Mouse (Mus musculus) liver, embryonic 15.5 days (tissue): ENCODE results near the gene Spc24. TPM values are rescaled to one million over a fixed set of nuclear protein-coding genes. Genes with fewer than 3 reads are reported as not detected.
"Not testable (repeated sequence)": the region's sequence is repeated elsewhere in the genome, so short reads cannot be mapped to it uniquely, and the experiment has no call there.

Experiments
- ATAC-seq: fragments of 200-750 bp; cut with Nextera tagmentation; 2 replicates; pipeline ENCODE4 v1.8.0; 2017; ENCODE audit warnings: moderate number of reproducible peaks, mild to moderate bottlenecking, moderate library complexity; ENCODE audit not compliant: insufficient read depth
- H3K27ac ChIP-seq: fragments of 300-500 bp; sonication (generic); replicated peaks from 2 replicates; pipeline ENCODE4 v1.5.1; 2015; ENCODE audit warnings: mild to moderate bottlenecking, inconsistent platforms
- H3K27me3 ChIP-seq: fragments of 300-500 bp; sonication (generic); 2 replicates; pipeline ENCODE4 v1.6.1; 2015; ENCODE audit warnings: mild to moderate bottlenecking, inconsistent platforms
- H3K36me3 ChIP-seq: fragments of 300-500 bp; sonication (generic); replicated peaks from 2 replicates; pipeline ENCODE4 v1.6.1; 2015; ENCODE audit warnings: moderate library complexity, mild to moderate bottlenecking, inconsistent platforms
- H3K4me1 ChIP-seq: fragments of 300-500 bp; sonication (generic); replicated peaks from 2 replicates; pipeline ENCODE4 v1.6.1; 2015; ENCODE audit warnings: inconsistent platforms
- H3K4me2 ChIP-seq: fragments of 300-500 bp; sonication (generic); 2 replicates; pipeline ENCODE4 v1.6.1; 2015; ENCODE audit warnings: moderate library complexity, mild to moderate bottlenecking, inconsistent platforms
- H3K4me3 ChIP-seq: fragments of 300-500 bp; sonication (generic); replicated peaks from 2 replicates; pipeline ENCODE4 v1.5.1; 2015; ENCODE audit warnings: mild to moderate bottlenecking, inconsistent platforms
- H3K9ac ChIP-seq: fragments of 300-500 bp; sonication (generic); 2 replicates; pipeline ENCODE4 v1.6.1; 2015; ENCODE audit warnings: moderate library complexity, mild to moderate bottlenecking, inconsistent platforms
- H3K9me3 ChIP-seq: fragments of 300-500 bp; sonication (generic); replicated peaks from 2 replicates; pipeline ENCODE4 v1.6.1; 2016; ENCODE audit warnings: inconsistent platforms
- WGBS: fragments of 180-500 bp; shearing (Covaris S2); methylation state at CpG from one replicate; pipeline ENCODE4 v1.1.7; 2015; ENCODE audit warnings: mixed read lengths; ENCODE audit not compliant: insufficient replicate concordance; 5-methylcytosine and 5-hydroxymethylcytosine counted together
- polyA plus RNA-seq: library from polyadenylated mRNA; unstranded; fragments of >200 nt; fragmentation: Nextera tagmentation; extraction: Ambion mirVana; gene quantifications from 2 replicates; pipeline ENCODE4 v1.2.1, GENCODE M21; 2015

Gene Spc24
- polyA plus RNA-seq, 1 experiment from 2014 or later = 82.2 TPM

- H3K9me3 ChIP-seq = no peaks in the 10 kb centered on the region
- 0 out of 2 replicates have a peak, but pooled peaks cover 3% of the 10 kb centered on the region for H3K4me1 ChIP-seq
- H3K4me3 ChIP-seq = no peak overlapping the region
- H3K36me3 ChIP-seq = peaks cover 15% of the 10 kb centered on the region
- ATAC-seq = no peak
- H3K9ac ChIP-seq = no peak overlapping the region
- H3K27me3 ChIP-seq = no peaks in the 10 kb centered on the region
- no peak overlapping the region for H3K27ac ChIP-seq
- no peak overlapping the region for H3K4me2 ChIP-seq
- 61% methylated on average over 7 of the region's 7 CpGs for WGBS
These were observed 24.6 kb upstream of the Spc24 start for GRCm38 (mm10) chr9:21784517-21785307.

DNA sequence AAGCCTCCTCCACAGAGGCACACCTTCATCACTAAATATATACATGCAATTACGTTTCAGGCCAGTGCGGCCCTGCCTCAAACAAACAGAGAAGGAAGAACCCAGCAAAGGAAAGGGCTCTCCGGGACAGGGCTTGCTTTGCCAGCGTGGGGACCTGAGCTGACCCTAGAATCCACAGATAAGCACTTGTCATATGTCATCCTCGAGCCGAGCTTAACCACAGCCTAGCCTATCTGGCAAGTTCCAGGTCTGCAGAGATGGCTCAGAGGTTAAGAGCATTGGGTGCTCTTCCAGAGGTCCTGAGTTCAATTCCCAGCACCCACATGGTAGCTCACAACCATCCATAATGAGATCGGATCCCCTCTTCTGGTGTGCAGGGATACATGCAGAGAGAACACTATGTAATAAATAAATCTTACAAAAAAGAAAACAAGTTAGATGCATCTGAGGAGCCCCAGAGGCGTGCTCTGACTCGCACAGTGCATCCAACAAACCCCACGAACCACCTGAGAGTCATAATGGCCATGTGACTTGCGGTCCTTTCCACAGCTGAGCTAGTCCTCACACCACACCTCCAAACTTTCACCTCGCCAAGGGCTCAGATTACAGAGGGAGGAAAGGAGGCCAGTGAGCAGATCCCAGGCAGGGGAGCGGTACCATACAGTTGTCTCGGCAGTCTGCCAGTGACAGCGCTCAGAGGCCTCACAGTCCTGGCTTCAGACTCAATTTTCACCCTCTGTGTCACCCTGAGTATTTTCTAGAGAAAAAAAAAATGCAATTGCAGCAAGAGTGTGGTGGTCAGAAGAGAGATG lies 21.8 kb upstream of the Spc24 start:
- no peak overlapping the region for H3K4me3 ChIP-seq
- H3K27ac ChIP-seq = no peak overlapping the region
- no peaks in the 10 kb centered on the region for H3K9me3 ChIP-seq
- H3K4me2 ChIP-seq = no peak overlapping the region
- 0 out of 2 replicates have a peak, but pooled peaks cover 3% of the 10 kb centered on the region for H3K4me1 ChIP-seq
- peaks cover 35% of the 10 kb centered on the region for H3K36me3 ChIP-seq
- H3K27me3 ChIP-seq = no peaks in the 10 kb centered on the region
- ATAC-seq = no peak
- H3K9ac ChIP-seq = no peak overlapping the region
- WGBS = 57% methylated on average over 15 of the region's 15 CpGs

DNA sequence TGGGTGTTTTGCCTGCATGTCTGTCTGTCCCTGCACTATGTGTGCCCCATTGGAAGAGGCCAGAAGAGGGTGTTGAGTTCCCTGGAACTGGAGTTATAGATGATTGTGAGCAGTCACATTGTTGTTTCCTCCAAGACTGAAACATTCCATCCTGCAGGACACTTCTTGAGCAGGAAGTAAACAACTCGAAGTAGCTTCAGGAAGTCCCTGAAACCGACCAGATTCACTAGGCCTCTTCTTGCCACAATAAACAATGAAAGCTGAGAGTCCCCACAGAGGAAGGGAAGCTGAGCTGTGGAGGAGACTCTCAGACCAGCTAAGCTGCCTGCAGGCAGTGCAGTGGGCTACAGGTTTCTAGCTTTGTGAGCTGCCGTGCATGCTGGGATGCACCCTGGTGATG lies 17.6 kb upstream of the Spc24 start:
- no peak overlapping the region for H3K9ac ChIP-seq
- H3K4me2 ChIP-seq = no peak overlapping the region
- WGBS = 50% methylated on average over 3 of the region's 3 CpGs
- no peaks in the 10 kb centered on the region for H3K4me1 ChIP-seq
- H3K4me3 ChIP-seq = no peak overlapping the region
- H3K9me3 ChIP-seq = no peaks in the 10 kb centered on the region
- H3K27me3 ChIP-seq = no peaks in the 10 kb centered on the region
- H3K36me3 ChIP-seq = peaks cover 42% of the 10 kb centered on the region
- H3K27ac ChIP-seq = no peak overlapping the region
- no peak for ATAC-seq

- Histone ChIP-seq H3K4me2 (no peak overlapping the region), H3K36me3 (peaks cover 39% of the 10 kb centered on the region), H3K4me3 (no peak overlapping the region), H3K27ac (no peak overlapping the region), H3K9me3 (no peaks in the 10 kb centered on the region), H3K27me3 (no peaks in the 10 kb centered on the region), H3K4me1 (no peaks in the 10 kb centered on the region), H3K9ac (no peak overlapping the region)
- ATAC-seq = no peak
- 85% methylated on average over 16 of the region's 16 CpGs for WGBS
These were observed 14.2 kb upstream of the Spc24 start for GRCm38 (mm10) chr9:21774353-21774752.

DNA sequence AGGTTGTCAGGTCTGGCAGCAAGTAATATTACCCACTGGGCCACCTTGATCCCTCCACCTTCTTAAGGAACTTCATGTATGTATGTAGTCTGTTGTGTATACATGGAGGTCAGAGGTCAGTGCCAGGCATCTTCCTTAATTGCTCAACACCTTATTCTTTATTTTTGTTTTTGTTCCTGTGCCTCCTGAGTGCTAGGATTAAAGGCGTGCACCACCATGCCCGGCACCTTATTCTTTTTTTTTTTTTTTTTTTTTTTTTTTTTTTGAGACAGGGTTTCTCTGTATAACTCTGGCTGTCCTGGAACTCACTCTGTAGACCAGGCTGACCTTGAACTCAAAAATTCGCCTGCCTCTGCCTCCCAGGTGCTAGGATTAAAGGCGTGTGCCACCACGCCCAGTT lies 13.3 kb upstream of the Spc24 start:
- not testable (repeated sequence) for H3K9me3 ChIP-seq, ATAC-seq, H3K4me1 ChIP-seq, H3K27me3 ChIP-seq, H3K4me2 ChIP-seq, H3K4me3 ChIP-seq, H3K27ac ChIP-seq, H3K9ac ChIP-seq
- 68% methylated on average over 5 of the region's 5 CpGs for WGBS
- H3K36me3 ChIP-seq = peaks cover 33% of the 10 kb centered on the region

DNA sequence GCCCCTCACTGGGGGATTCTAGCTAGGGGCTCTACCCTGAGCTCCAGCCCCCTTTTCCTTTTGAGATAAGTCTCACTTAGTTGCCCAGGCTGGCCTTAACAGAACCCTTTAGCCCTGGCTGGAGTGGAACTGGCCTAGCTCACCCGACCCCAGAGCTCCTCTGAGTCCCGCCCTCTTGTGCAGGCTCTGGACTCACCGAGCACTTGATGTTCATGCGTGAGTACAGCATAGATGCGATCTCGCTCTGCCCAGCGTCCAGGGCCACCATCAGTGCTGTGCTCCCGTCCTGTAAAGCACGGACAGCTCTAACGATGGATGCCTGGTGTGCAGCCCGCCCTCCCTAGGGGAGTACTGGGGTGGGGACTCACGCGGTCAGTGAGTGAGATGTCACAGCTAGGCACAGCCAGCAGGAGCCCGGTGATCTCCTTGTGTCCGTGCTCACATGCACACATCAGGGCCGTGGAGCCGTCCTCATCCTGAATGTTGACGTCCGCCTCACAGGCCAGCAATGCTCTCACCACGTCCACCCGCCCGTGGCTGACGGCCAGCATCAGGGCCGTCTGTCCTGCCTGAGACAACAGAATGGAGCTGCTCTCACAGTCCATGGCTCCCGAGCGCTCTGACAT lies 9.6 kb upstream of the Spc24 start:
- no peak for ATAC-seq
- H3K4me2 ChIP-seq = no peak overlapping the region
- no peak overlapping the region for H3K9ac ChIP-seq
- H3K9me3 ChIP-seq = no peaks in the 10 kb centered on the region
- H3K27me3 ChIP-seq = no peaks in the 10 kb centered on the region
- peaks cover 13% of the 10 kb centered on the region for H3K36me3 ChIP-seq
- no peak overlapping the region for H3K27ac ChIP-seq
- H3K4me3 ChIP-seq = no peak overlapping the region
- no peaks in the 10 kb centered on the region for H3K4me1 ChIP-seq
- WGBS = 77% methylated on average over 26 of the region's 26 CpGs

GRCm38 (mm10) chr9:21768511-21769411 lies 8.7 kb upstream of the Spc24 start:
- no peak overlapping the region for H3K27ac ChIP-seq

DNA sequence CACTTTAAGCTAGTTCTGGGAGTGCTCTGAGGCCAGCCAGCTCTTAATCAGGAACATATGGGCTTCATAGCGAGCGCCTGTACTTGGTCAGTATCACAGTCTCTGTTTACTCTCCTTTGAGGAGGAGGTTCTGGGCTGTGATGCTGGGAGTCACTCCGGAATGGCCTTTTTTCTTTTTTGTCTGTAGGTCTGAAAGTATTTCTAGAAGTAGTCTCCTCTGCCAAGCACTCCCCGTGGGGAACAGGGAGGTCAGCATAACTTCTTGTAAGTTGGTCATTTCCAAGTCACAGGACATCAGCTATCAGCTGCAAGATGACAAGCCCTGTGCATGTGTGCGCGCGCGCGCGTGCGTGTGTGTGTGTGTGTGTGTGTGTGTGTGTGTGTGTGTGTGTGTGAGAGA lies 7.8 kb upstream of the Spc24 start:
- no peaks in the 10 kb centered on the region for H3K9me3 ChIP-seq
- no peak for ATAC-seq
- 74% methylated on average over 11 of the region's 11 CpGs for WGBS
- H3K36me3 ChIP-seq = peaks cover 13% of the 10 kb centered on the region
- no peaks in the 10 kb centered on the region; the same call in 1 of the 2 replicates for H3K4me1 ChIP-seq
- H3K4me3 ChIP-seq = no peak overlapping the region
- no peak overlapping the region for H3K9ac ChIP-seq
- H3K27me3 ChIP-seq = no peaks in the 10 kb centered on the region
- no peak overlapping the region for H3K27ac ChIP-seq
- H3K4me2 ChIP-seq = no peak overlapping the region

More at GRCm38 (mm10) chr9:21768511-21769411, 8.7 kb upstream of the Spc24 start:
- no peak overlapping the region for H3K4me2 ChIP-seq
- no peak overlapping the region for H3K9ac ChIP-seq
- 73% methylated on average over 13 of the region's 13 CpGs for WGBS
- H3K4me1 ChIP-seq = no peaks in the 10 kb centered on the region; the same call in 1 of the 2 replicates
- no peak for ATAC-seq
- H3K4me3 ChIP-seq = no peak overlapping the region
- no peaks in the 10 kb centered on the region for H3K27me3 ChIP-seq
- no peaks in the 10 kb centered on the region for H3K9me3 ChIP-seq
- peaks cover 13% of the 10 kb centered on the region for H3K36me3 ChIP-seq

- 68% methylated on average over 6 of the region's 6 CpGs for WGBS
- Histone ChIP-seq H3K27me3 (no peaks in the 10 kb centered on the region), H3K9me3 (no peaks in the 10 kb centered on the region), H3K27ac (no peak overlapping the region), H3K9ac (no peak overlapping the region), H3K4me3 (no peak overlapping the region), H3K4me2 (no peak overlapping the region), H3K4me1 (peaks cover 25% of the 10 kb centered on the region), H3K36me3 (no peaks in the 10 kb centered on the region; the same call in 1 of the 2 replicates)
- ATAC-seq = no peak
These were observed 4.2 kb upstream of the Spc24 start for GRCm38 (mm10) chr9:21764084-21764999.

- Histone ChIP-seq H3K4me2 (no peak overlapping the region), H3K4me3 (no peak overlapping the region), H3K27me3 (no peaks in the 10 kb centered on the region), H3K9me3 (no peaks in the 10 kb centered on the region), H3K4me1 (peaks cover 42% of the 10 kb centered on the region), H3K36me3 (peaks cover 9% of the 10 kb centered on the region), H3K27ac (0 out of 2 replicates have a peak overlapping the region, but pooled peaks have one; percentile 16), H3K9ac (no peak overlapping the region)
- no peak for ATAC-seq
These were observed 2.0 kb upstream of the Spc24 start for GRCm38 (mm10) chr9:21762135-21762534.
